In the genomic region with DNA sequence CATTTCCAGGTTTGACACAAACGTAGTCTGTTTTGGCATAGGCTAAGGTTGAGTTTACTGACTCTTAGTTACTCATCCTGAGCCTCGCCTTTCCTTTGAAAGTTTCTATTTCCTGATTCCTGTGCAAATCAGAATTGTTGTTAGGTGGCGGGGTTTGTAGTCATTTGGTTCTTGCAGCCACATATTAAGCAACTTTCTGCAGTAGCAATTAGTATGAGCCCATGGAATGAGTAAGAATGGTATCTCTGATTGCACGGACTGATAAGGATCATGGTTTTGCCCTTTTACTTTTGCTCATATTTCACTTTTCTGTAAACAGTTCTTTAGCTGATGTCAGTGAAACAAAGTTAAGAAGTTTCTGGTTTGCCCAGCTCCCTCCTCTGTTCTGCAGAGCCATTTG, we compare ENCODE assay signal across 14 mouse cellular contexts.
"Had no signal": no experiment of that assay in that cellular context is flagged by ENCODE, and none has a peak within 500 bp of the region (broad histone marks: within the 10 kb centered on the region; RNA-seq: fewer than 3 reads in every experiment).

No protein-coding gene starts in this region.

- H3K27me3 ChIP-seq: kidney, embryonic 15.5 days; limb, embryonic 12.5 days; liver, embryonic 13.5 days; midbrain, embryonic 13.5 days; stomach, embryonic 15.5 days had no signal

- DNase-seq: kidney, postnatal 25 days; layer of hippocampus, adult 9-11 months; layer of hippocampus, postnatal 36 days; liver; liver, embryonic 13.5 days; lung, adult 2 months; lung, postnatal 36 days; right cerebral cortex, postnatal 14 days; thymus, postnatal 4 days had no signal

- H3K27ac ChIP-seq: kidney, embryonic 15.5 days; limb, embryonic 12.5 days; liver, embryonic 13.5 days; midbrain, embryonic 13.5 days; stomach, embryonic 15.5 days had no signal

- H3K4me3 ChIP-seq: kidney, embryonic 15.5 days; limb, embryonic 12.5 days; liver, embryonic 13.5 days; midbrain, embryonic 13.5 days; stomach, embryonic 15.5 days had no signal

- H3K9ac ChIP-seq: kidney, embryonic 15.5 days; limb, embryonic 12.5 days; liver, embryonic 13.5 days; midbrain, embryonic 13.5 days; stomach, embryonic 15.5 days had no signal

- H3K9me3 ChIP-seq: kidney, embryonic 15.5 days; limb, embryonic 12.5 days; liver, embryonic 13.5 days; midbrain, embryonic 13.5 days; stomach, embryonic 15.5 days had no signal

- H3K4me1 ChIP-seq: limb, embryonic 12.5 days; liver, embryonic 13.5 days; midbrain, embryonic 13.5 days; stomach, embryonic 15.5 days had no signal

- H3K4me2 ChIP-seq: kidney, embryonic 15.5 days; limb, embryonic 12.5 days; liver, embryonic 13.5 days; midbrain, embryonic 13.5 days; stomach, embryonic 15.5 days had no signal

- ATAC-seq: lung, postnatal 0 days; midbrain, embryonic 13.5 days had no signal
